Mouse (Mus musculus) liver, embryonic 11.5 days (tissue): ENCODE measurements around the gene Fsip2. TPM values are rescaled to one million over a fixed set of nuclear protein-coding genes. Genes with fewer than 3 reads are reported as not detected.

ENCODE experiments used
- ATAC-seq: fragments of 200-750 bp; cut with Nextera tagmentation; replicated peaks from 2 replicates; pipeline ENCODE4 v1.8.0; 2017; ENCODE audit warnings: moderate number of reproducible peaks, mild to moderate bottlenecking, moderate TSS enrichment, moderate library complexity; ENCODE audit not compliant: low FRiP score
- DNase-seq: peaks from one replicate; pipeline ENCODE4 v3.0.0-alpha.2; 2017; ENCODE audit warnings: low spot score
- H3K27ac ChIP-seq: fragments of 300-500 bp; sonication (generic); 2 replicates; pipeline ENCODE4 v1.5.1; 2014; ENCODE audit warnings: mild to moderate bottlenecking, low read depth, low read length, control low read depth
- H3K27me3 ChIP-seq: fragments of 300-500 bp; sonication (generic); replicated peaks from 2 replicates; pipeline ENCODE4 v1.6.1; 2014; ENCODE audit warnings: low read length, mixed read lengths; ENCODE audit not compliant: control insufficient read depth, insufficient read depth
- H3K36me3 ChIP-seq: fragments of 300-500 bp; sonication (generic); 2 replicates; pipeline ENCODE4 v1.6.1; 2014; ENCODE audit warnings: mild to moderate bottlenecking, low read length, moderate library complexity, mixed read lengths; ENCODE audit not compliant: control insufficient read depth, insufficient read depth
- H3K4me1 ChIP-seq: fragments of 300-500 bp; sonication (generic); replicated peaks from 2 replicates; pipeline ENCODE4 v1.6.1; 2014; ENCODE audit warnings: low read length, mixed read lengths; ENCODE audit not compliant: control insufficient read depth, insufficient read depth
- H3K4me2 ChIP-seq: fragments of 300-500 bp; sonication (generic); 2 replicates; pipeline ENCODE4 v1.6.1; 2014; ENCODE audit warnings: mild to moderate bottlenecking, control low read depth, moderate library complexity
- H3K4me3 ChIP-seq: fragments of 300-500 bp; sonication (generic); 2 replicates; pipeline ENCODE4 v1.5.1; 2014; ENCODE audit warnings: low read depth, low read length, control low read depth
- H3K9ac ChIP-seq: fragments of 300-500 bp; sonication (generic); 2 replicates; pipeline ENCODE4 v1.6.1; 2014; ENCODE audit warnings: low read depth, low read length, control low read depth
- H3K9me3 ChIP-seq: fragments of 300-500 bp; sonication (generic); 2 replicates; pipeline ENCODE4 v1.6.1; 2016; ENCODE audit warnings: low read length, inconsistent platforms, mixed read lengths; ENCODE audit not compliant: control insufficient read depth
- WGBS: fragments of 180-500 bp; shearing (Covaris S2); extraction: QIAGEN DNeasy Blood & Tissue Kit; methylation state at CpG from one replicate; pipeline ENCODE4 v1.1.7; 2014; 5-methylcytosine and 5-hydroxymethylcytosine counted together
- polyA plus RNA-seq: library from polyadenylated mRNA; unstranded; fragments of >200 nt; fragmentation: Nextera tagmentation; extraction: Ambion mirVana; gene quantifications from 2 replicates; pipeline ENCODE4 v1.2.1, GENCODE M21; 2014

The Fsip2 gene
- polyA plus RNA-seq = not detected in 2 replicates

GRCm38 (mm10) chr2:82943472-82943871 lies at the start of gene Fsip2:
TSS of gene Fsip2 (plus strand) at chr2:82943634.
- Histone ChIP-seq H3K4me2 (no peak within 1 kb of the TSS), H3K9me3 (peaks cover 4% of the 10 kb centered on the region; the same call in 1 of the 2 replicates), H3K9ac (no peak within 1 kb of the TSS), H3K27ac (no peak within 1 kb of the TSS), H3K4me3 (no peak within 1 kb of the TSS), H3K27me3 (no peaks in the 10 kb centered on the region), H3K36me3 (no peaks in the 10 kb centered on the region), H3K4me1 (no peaks in the 10 kb centered on the region)
- WGBS = 89% methylated on average over 17 of the region's 17 CpGs
- ATAC-seq = no peak
- no peak for DNase-seq

GRCm38 (mm10) chr2:82963443-82963842 lies 20.0 kb downstream of the Fsip2 start:
- Histone ChIP-seq H3K4me1 (no peaks in the 10 kb centered on the region), H3K36me3 (no peaks in the 10 kb centered on the region), H3K4me2 (no peak overlapping the region), H3K9me3 (no peaks in the 10 kb centered on the region), H3K9ac (no peak overlapping the region), H3K27me3 (no peaks in the 10 kb centered on the region), H3K27ac (no peak overlapping the region), H3K4me3 (no peak overlapping the region)
- DNase-seq (no peak), ATAC-seq (no peak)
- WGBS = 81% methylated on average over 3 of the region's 3 CpGs

GRCm38 (mm10) chr2:83025853-83026252 lies 82.4 kb downstream of the Fsip2 start:
- 72% methylated on average over 7 of the region's 7 CpGs for WGBS
- Histone ChIP-seq H3K27me3 (no peaks in the 10 kb centered on the region), H3K9me3 (no peaks in the 10 kb centered on the region), H3K4me1 (no peaks in the 10 kb centered on the region), H3K4me2 (no peak overlapping the region), H3K4me3 (no peak overlapping the region), H3K36me3 (no peaks in the 10 kb centered on the region), H3K27ac (no peak overlapping the region), H3K9ac (no peak overlapping the region)
- DNase-seq (no peak), ATAC-seq (no peak)

- Histone ChIP-seq H3K9ac (no peak overlapping the region), H3K4me3 (no peak overlapping the region), H3K27ac (no peak overlapping the region), H3K4me1 (no peaks in the 10 kb centered on the region), H3K27me3 (no peaks in the 10 kb centered on the region), H3K9me3 (no peaks in the 10 kb centered on the region), H3K36me3 (no peaks in the 10 kb centered on the region), H3K4me2 (no peak overlapping the region)
- ATAC-seq (no peak), DNase-seq (no peak)
- WGBS = 67% methylated on average over 5 of the region's 5 CpGs
These were observed 109.7 kb downstream of the Fsip2 start for GRCm38 (mm10) chr2:83052914-83053690.
